Mouse (Mus musculus): Measurements from ENCODE around the gene Phf11a. TPM values are rescaled to one million over a fixed set of nuclear protein-coding genes. Genes with fewer than 3 reads are reported as not detected.

The Phf11a gene
- 2.2 TPM for total RNA-seq (2023)

GRCm38 (mm10) chr14:59297391-59297790, at the start of gene Phf11a:
Gene Phf11a, minus strand, starts transcription at chr14:59297522.

GRCm38 (mm10) chr14:59341189-59341588, 43.9 kb upstream of the Phf11a start, which contains the start of gene Phf11b:
Gene Phf11b, minus strand, starts transcription at chr14:59341351.

GRCm38 (mm10) chr14:59260056-59260455, 37.3 kb downstream of the Phf11a start, which contains the start of gene Gm6904:
Gene Gm6904, minus strand, starts transcription at chr14:59260216.

Other genes starting within 250 kb of the Phf11a start
- gene 1700129C05Rik, start 154.6 kb downstream of the Phf11a start, total RNA-seq (2023): not detected
- gene Gm5142, start 118.8 kb downstream of the Phf11a start, total RNA-seq (2023): not detected
- 66.7 TPM for gene Rcbtb1, start 96.3 kb downstream of the Phf11a start, total RNA-seq (2023)
- gene Gm6904, start 37.3 kb downstream of the Phf11a start, total RNA-seq (2023): 3.2 TPM
- 26.0 TPM for gene Phf11b, start 43.8 kb upstream of the Phf11a start, total RNA-seq (2023)
- 11.1 TPM for gene Phf11d, start 67.9 kb upstream of the Phf11a start, total RNA-seq (2023)
- gene Phf11c, start 97.9 kb upstream of the Phf11a start, total RNA-seq (2023): 15.4 TPM
- 50.1 TPM for gene Setdb2, start 143.4 kb upstream of the Phf11a start, total RNA-seq (2023)
- 30.1 TPM for gene Cab39l, start 143.4 kb upstream of the Phf11a start, total RNA-seq (2023)